Mouse (Mus musculus) neural tube, embryonic 13.5 days (tissue): ENCODE measurements around the gene Klhdc9. TPM values are rescaled to one million over a fixed set of nuclear protein-coding genes. Genes with fewer than 3 reads are reported as not detected.

ENCODE experiments used
- ATAC-seq: fragments of 200-750 bp; cut with Nextera tagmentation; 2 replicates; pipeline ENCODE4 v1.8.0; 2017; ENCODE audit warnings: low read depth, mild to moderate bottlenecking, moderate TSS enrichment, moderate library complexity
- H3K27ac ChIP-seq: fragments of 300-500 bp; sonication (generic); replicated peaks from 2 replicates; pipeline ENCODE4 v1.5.1; 2015; ENCODE audit warnings: moderate library complexity, mild to moderate bottlenecking, inconsistent platforms
- H3K27me3 ChIP-seq: fragments of 300-500 bp; sonication (generic); 2 replicates; pipeline ENCODE4 v1.6.1; 2015; ENCODE audit warnings: mild to moderate bottlenecking, inconsistent platforms
- H3K36me3 ChIP-seq: fragments of 300-500 bp; sonication (generic); 2 replicates; pipeline ENCODE4 v1.6.1; 2015; ENCODE audit warnings: mild to moderate bottlenecking, inconsistent platforms
- H3K4me1 ChIP-seq: fragments of 300-500 bp; sonication (generic); replicated peaks from 2 replicates; pipeline ENCODE4 v1.6.1; 2015; ENCODE audit warnings: inconsistent platforms
- H3K4me2 ChIP-seq: fragments of 300-500 bp; sonication (generic); 2 replicates; pipeline ENCODE4 v1.6.1; 2015; ENCODE audit warnings: inconsistent platforms, mild to moderate bottlenecking, moderate library complexity
- H3K4me3 ChIP-seq: fragments of 300-500 bp; sonication (generic); 2 replicates; pipeline ENCODE4 v1.5.1; 2015; ENCODE audit warnings: mild to moderate bottlenecking, inconsistent platforms
- H3K9ac ChIP-seq: fragments of 300-500 bp; sonication (generic); 2 replicates; pipeline ENCODE4 v1.6.1; 2015; ENCODE audit warnings: moderate library complexity, mild to moderate bottlenecking, inconsistent platforms
- H3K9me3 ChIP-seq: fragments of 300-500 bp; sonication (generic); 2 replicates; pipeline ENCODE4 v1.6.1; 2016; ENCODE audit warnings: inconsistent platforms
- WGBS: fragments of 180-500 bp; shearing (Covaris S2); methylation state at CpG from one replicate; pipeline ENCODE4 v1.1.7; 2015; 5-methylcytosine and 5-hydroxymethylcytosine counted together
- polyA plus RNA-seq: library from polyadenylated mRNA; unstranded; fragments of >200 nt; fragmentation: Nextera tagmentation; extraction: Ambion mirVana; gene quantifications from 2 replicates; pipeline ENCODE4 v1.2.1, GENCODE M21; 2015

The Klhdc9 gene
- 3.3 and 4.0 TPM in 2 replicates for polyA plus RNA-seq

DNA sequence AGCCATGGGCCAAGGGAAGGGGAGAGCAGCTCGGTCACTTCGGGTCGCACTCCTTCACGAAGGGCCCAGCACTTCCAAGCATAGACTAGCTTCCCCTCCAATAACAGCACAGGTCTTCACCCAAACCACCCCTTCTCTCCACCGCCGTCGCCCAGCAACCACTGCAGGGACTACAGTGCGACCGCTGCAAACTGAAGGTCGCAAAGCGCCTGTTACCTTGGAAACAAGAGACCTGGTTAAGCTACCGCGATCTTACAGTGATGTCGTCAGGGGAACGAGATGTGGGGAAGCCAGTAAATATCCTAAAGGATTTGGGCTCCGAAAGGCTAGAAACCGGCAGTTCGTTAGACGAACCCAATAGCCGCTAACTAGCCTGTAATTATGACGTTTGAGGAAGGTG, at the start of gene Klhdc9:
Gene Klhdc9 (minus strand): TSS at position 143 of the 400 bp plus-strand sequence.
- Histone ChIP-seq H3K4me2 (peak within 1 kb of the TSS; percentile 91), H3K9ac (peak within 1 kb of the TSS; percentile 70), H3K27ac (peak within 1 kb of the TSS; percentile 80), H3K4me3 (peak within 1 kb of the TSS; percentile 60), H3K4me1 (peaks cover 19% of the 10 kb centered on the region), H3K9me3 (0 out of 2 replicates have a peak, but pooled peaks cover 3% of the 10 kb centered on the region), H3K27me3 (no peaks in the 10 kb centered on the region), H3K36me3 (peaks cover 26% of the 10 kb centered on the region)
- ATAC-seq, result peak; percentile 95
- under 1% methylated on average over 21 of the region's 21 CpGs for WGBS

DNA sequence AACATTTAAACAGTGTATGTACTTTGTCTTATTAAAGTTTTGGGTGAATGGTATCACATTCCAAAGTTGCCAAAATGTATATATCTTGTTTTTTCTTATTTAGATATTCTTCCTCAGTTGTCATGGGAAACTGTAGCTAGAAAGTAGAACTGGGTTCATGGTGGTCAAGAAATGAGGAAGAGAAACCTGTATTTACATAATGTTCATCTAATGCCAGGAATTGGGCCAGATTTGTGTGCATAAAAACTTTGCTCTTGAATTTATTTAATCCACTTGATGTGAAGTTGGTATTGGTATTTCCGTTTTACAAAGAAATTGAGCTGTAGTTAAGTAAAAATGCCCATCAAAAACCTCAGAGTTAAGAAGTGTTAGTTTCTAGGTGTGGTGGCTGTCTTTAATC, 49.6 kb upstream of the Klhdc9 start:
- Histone ChIP-seq H3K9ac (no peak overlapping the region), H3K4me3 (no peak overlapping the region), H3K27me3 (peaks cover 33% of the 10 kb centered on the region), H3K9me3 (no peaks in the 10 kb centered on the region), H3K4me2 (no peak overlapping the region), H3K36me3 (peaks cover 8% of the 10 kb centered on the region), H3K4me1 (peaks cover 22% of the 10 kb centered on the region), H3K27ac (no peak overlapping the region)
- ATAC-seq, result no peak
- WGBS, result 68% methylated on average over 1 of the region's 1 CpGs

DNA sequence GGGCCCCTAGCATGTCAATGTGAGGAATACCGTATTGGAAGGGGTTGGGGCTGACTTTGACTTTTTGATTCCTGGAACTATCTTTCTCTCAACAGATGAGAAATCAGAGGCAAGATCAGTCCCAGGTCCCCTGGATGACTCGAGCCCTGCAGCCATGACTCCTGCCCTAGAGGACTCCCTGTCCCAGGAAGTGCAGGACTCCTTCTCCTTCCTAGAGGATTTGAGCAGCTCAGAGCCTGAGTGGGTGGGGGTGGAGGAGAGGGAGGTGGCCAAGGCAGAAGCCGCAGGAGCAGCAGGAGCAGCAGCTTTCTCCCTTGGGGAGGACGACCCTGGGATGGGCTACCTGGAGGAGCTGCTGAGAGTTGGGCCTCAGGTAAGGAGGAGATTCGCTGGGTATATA, 46.7 kb upstream of the Klhdc9 start:
- no peak overlapping the region for H3K9ac ChIP-seq
- H3K36me3 ChIP-seq, result no peaks in the 10 kb centered on the region
- H3K27ac ChIP-seq, result no peak overlapping the region
- no peak for ATAC-seq
- no peak overlapping the region for H3K4me3 ChIP-seq
- 76% methylated on average over 5 of the region's 5 CpGs for WGBS
- H3K9me3 ChIP-seq, result no peaks in the 10 kb centered on the region
- no peaks in the 10 kb centered on the region for H3K4me1 ChIP-seq
- H3K27me3 ChIP-seq, result peaks cover 33% of the 10 kb centered on the region
- no peak overlapping the region for H3K4me2 ChIP-seq

DNA sequence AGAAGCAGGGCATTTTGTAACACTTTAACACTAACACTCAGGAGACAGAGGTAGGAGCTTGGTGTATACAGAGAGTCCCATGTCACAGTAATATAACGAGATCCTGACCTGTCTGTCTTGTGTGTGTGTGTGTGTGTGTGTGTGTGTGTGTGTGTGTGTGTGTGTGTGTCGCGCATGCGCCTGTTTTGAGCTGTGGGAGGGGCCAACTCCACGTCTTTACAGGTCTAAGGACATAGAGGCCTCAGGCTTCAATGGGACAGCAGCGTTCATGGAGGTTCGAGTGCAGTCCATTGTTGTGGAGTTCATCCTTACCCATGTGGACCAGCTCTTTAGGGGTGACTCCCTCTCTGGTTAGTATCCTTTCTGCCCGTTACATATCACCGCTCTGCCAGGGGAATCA, 42.4 kb upstream of the Klhdc9 start:
- Histone ChIP-seq H3K4me3 (no peak overlapping the region), H3K27me3 (peaks cover 17% of the 10 kb centered on the region), H3K36me3 (no peaks in the 10 kb centered on the region), H3K9ac (no peak overlapping the region), H3K4me2 (no peak overlapping the region), H3K9me3 (no peaks in the 10 kb centered on the region), H3K27ac (no peak overlapping the region), H3K4me1 (no peaks in the 10 kb centered on the region)
- 84% methylated on average over 9 of the region's 9 CpGs for WGBS
- no peak for ATAC-seq

DNA sequence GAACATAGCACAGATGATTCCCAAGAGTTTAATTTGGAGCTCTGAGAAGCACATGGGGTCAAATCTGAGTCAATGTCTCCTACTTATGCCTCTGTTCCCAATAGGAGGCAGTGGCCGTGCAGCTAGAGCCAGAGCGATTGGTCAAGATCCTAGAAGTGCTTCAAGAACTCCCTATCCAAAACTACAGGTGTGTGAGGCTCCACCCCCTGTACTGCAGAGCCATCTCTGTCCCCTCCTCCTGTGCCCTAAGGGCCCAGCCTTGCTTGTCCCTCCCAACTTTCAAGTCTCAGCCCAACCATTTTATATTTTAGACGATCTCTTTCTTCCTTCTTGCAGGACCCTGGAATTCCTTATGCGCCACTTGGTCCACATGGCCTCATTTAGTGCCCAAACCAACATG, 41.2 kb upstream of the Klhdc9 start:
- Histone ChIP-seq H3K4me3 (no peak overlapping the region), H3K4me1 (no peaks in the 10 kb centered on the region), H3K36me3 (no peaks in the 10 kb centered on the region), H3K4me2 (no peak overlapping the region), H3K27me3 (peaks cover 5% of the 10 kb centered on the region; the same call in 1 of the 2 replicates), H3K27ac (no peak overlapping the region), H3K9ac (no peak overlapping the region), H3K9me3 (no peaks in the 10 kb centered on the region)
- 82% methylated on average over 4 of the region's 4 CpGs for WGBS
- ATAC-seq, result no peak

DNA sequence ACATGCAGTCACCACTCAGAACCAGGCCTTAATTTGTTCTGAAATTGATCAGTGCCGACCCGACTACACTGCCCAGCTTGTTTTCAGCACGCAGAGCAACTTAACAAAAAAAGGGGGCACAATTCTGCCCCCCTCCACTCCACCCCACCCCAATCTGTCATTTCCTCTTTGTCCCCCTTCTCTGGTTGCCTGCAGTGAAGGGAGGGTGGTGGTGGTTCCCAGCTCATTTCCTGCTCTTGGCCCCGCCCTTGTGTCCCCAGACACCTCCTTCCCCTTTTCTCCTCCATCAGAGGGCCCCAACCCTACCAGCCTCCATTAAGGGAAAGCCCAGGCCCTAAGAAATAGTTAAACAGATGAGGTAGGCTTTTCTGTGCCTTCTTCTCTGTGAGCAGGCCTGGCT, 29.5 kb upstream of the Klhdc9 start:
- Histone ChIP-seq H3K9me3 (no peaks in the 10 kb centered on the region), H3K4me2 (no peak overlapping the region), H3K4me3 (no peak overlapping the region), H3K4me1 (no peaks in the 10 kb centered on the region), H3K27ac (no peak overlapping the region), H3K9ac (no peak overlapping the region), H3K27me3 (no peaks in the 10 kb centered on the region), H3K36me3 (no peaks in the 10 kb centered on the region)
- 82% methylated on average over 4 of the region's 4 CpGs for WGBS
- no peak for ATAC-seq

DNA sequence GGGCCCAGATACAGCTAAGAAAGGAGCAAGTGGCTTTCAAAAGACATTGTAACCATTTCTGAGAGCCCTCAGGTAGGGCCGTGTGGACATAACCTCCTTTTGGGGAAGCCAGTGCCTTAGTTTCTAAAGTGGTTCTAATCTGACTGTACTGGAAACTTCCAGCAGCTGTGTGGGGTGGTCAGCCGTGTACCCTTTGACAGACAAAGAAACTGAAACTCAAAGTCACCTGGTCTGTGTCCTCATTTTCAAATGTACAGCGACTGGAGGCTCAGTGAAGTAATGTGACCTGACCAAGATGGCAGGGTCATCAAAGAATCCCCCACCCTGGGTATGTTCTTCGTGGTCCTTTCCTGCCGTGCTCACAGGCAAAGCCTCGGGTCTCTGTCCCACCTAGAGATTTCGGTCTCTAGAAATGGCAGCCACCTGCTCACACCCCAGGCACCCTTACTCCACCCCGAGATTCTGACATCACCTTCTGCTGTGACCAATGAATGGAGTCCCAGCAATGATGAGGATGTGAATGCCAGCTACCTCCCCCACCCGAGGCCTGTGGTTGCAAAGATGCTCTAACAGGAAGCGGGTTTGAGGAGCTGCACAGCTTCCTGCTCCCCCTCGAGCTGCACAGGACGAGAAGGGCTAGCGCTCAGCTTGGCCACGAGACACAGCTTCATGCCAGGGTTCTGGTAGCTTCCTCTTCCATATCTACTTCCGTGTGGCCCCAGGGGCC, 27.9 kb upstream of the Klhdc9 start, which contains the start of gene Arhgap30:
Gene Arhgap30 (plus strand): TSS at position 579 of the 727 bp plus-strand sequence.
- H3K36me3 ChIP-seq, result no peaks in the 10 kb centered on the region
- no peak within 1 kb of the TSS for H3K4me3 ChIP-seq
- H3K4me1 ChIP-seq, result no peaks in the 10 kb centered on the region
- H3K9me3 ChIP-seq, result no peaks in the 10 kb centered on the region
- H3K27me3 ChIP-seq, result 0 out of 2 replicates have a peak, but pooled peaks cover under 1% of the 10 kb centered on the region
- 87% methylated on average over 15 of the region's 15 CpGs for WGBS
- H3K9ac ChIP-seq, result no peak within 1 kb of the TSS
- no peak for ATAC-seq
- no peak within 1 kb of the TSS for H3K27ac ChIP-seq
- H3K4me2 ChIP-seq, result no peak within 1 kb of the TSS

DNA sequence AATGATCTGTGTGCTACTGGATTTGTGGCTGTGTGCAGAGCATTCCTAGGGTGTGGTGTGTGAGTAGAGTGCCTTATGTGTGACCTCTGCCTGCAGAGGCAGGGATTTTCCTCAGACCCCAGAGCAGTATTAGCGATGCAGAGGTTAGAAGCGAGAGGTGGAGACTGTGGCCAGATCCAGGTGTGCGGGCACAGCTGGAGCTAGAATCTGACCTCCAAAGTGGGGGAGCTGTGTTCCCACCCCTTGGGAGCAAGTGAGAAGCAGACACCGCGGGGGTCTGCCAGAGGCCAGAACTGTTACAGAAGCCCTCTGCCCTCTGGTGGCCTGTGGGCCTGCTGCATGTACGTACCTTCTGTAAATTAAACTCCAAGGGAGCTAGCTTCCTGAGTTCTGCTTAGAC, 26.5 kb upstream of the Klhdc9 start:
- ATAC-seq, result no peak
- Histone ChIP-seq H3K36me3 (no peaks in the 10 kb centered on the region), H3K27me3 (0 out of 2 replicates have a peak, but pooled peaks cover 9% of the 10 kb centered on the region), H3K4me1 (no peaks in the 10 kb centered on the region), H3K27ac (no peak overlapping the region), H3K9ac (no peak overlapping the region), H3K9me3 (no peaks in the 10 kb centered on the region), H3K4me3 (no peak overlapping the region), H3K4me2 (no peak overlapping the region)
- WGBS, result 33% methylated on average over 6 of the region's 6 CpGs

DNA sequence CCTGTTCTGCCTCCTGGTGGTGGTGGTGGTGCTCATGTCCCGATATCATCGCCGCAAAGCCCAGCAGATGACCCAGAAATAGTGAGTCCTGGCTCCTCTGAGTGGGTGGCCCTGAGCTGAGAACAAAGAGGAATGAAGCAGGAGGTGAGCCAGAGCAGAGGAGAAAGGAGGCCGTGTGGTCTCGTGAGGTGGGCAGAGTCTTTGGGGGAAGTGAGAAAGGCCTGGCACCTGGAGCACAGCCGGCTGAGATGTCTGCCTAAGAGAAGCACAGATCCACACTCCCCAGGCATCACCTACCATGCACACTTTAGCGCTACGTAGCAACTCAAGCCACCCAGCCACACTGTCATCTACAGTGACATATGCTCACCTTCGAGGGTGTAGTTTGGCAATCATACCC, 24.6 kb upstream of the Klhdc9 start:
- no peak overlapping the region for H3K4me2 ChIP-seq
- H3K27me3 ChIP-seq, result peaks cover 25% of the 10 kb centered on the region; the same call in 1 of the 2 replicates
- H3K27ac ChIP-seq, result no peak overlapping the region
- H3K4me1 ChIP-seq, result peaks cover 5% of the 10 kb centered on the region
- H3K4me3 ChIP-seq, result no peak overlapping the region
- ATAC-seq, result no peak
- H3K9me3 ChIP-seq, result no peaks in the 10 kb centered on the region
- 75% methylated on average over 9 of the region's 9 CpGs for WGBS
- H3K36me3 ChIP-seq, result no peaks in the 10 kb centered on the region
- no peak overlapping the region for H3K9ac ChIP-seq

DNA sequence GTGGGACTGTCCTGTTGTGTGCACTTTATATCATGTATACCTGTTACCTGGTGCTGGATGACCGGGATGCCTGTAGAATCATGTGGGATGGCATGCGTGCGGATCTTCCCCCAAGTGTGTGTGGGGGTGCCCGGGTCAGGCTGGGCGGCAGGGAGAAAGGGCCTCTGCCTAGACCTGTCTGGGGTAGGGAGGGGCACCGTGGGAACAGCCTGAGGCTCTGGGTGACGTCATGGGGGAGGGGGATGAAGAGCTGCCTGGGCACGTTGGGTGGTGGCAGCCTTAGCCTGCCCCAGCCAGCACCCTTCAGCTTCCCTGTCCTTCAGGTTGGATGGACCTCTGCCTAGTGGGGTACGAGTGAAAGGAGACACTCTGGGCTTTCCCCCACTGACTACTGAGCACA, 23.8 kb upstream of the Klhdc9 start:
- H3K27ac ChIP-seq, result no peak overlapping the region
- WGBS, result 74% methylated on average over 9 of the region's 9 CpGs
- peaks cover 28% of the 10 kb centered on the region for H3K27me3 ChIP-seq
- H3K4me1 ChIP-seq, result peaks cover 9% of the 10 kb centered on the region
- no peak overlapping the region for H3K4me2 ChIP-seq
- H3K36me3 ChIP-seq, result no peaks in the 10 kb centered on the region
- H3K4me3 ChIP-seq, result no peak overlapping the region
- no peaks in the 10 kb centered on the region for H3K9me3 ChIP-seq
- no peak overlapping the region for H3K9ac ChIP-seq
- no peak for ATAC-seq

DNA sequence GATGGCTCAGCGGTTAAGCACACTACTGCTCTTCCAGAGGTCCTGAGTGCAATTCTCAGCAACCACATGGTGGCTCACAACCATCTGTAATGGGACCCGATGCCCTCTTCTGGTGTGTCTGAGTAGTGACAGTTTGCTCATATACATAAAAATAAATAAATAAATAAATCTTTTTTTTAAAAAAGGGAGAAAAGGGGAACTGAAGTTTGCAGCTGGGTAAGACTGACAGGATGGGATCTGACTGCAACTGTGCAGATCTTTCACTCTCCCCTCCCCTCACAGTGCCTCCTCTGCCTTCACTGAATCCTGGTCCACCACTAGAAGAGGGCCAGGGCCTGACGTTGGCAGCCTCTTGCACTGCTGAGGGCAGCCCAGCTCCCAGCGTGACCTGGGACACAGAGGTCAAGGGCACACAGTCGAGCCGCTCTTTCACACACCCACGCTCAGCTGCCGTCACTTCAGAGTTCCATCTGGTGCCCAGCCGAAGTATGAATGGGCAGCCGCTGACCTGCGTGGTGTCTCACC, 21.6 kb upstream of the Klhdc9 start:
- Histone ChIP-seq H3K4me3 (no peak overlapping the region), H3K4me2 (no peak overlapping the region), H3K9me3 (no peaks in the 10 kb centered on the region), H3K27me3 (peaks cover 30% of the 10 kb centered on the region), H3K4me1 (peaks cover 9% of the 10 kb centered on the region), H3K9ac (no peak overlapping the region), H3K36me3 (no peaks in the 10 kb centered on the region), H3K27ac (no peak overlapping the region)
- ATAC-seq, result no peak
- 78% methylated on average over 11 of the region's 11 CpGs for WGBS

DNA sequence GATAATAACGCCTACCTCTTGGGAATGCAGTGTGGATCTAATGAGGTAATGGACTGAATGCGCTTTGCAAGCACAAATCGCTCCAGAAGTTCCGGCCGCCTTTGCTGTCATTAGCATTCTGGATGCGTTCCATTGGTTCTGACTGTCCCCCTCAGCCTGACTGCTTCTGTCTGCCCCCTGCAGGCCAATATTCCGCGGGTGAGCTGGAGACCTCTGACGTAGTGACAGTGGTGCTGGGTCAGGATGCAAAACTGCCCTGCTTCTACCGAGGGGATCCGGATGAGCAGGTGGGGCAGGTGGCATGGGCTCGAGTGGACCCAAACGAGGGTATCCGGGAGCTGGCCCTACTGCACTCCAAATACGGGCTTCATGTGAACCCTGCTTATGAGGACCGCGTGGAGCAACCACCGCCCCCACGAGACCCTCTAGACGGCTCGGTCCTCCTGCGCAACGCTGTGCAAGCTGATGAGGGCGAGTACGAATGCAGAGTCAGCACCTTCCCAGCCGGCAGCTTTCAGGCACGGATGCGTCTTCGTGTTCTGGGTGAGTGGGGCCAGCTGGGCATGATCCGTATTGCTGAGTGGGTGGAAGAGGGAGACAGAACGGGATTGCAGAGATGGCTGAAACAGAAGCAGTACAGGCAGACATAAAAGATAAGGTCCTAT, 19.5 kb upstream of the Klhdc9 start:
- H3K27me3 ChIP-seq, result peaks cover 30% of the 10 kb centered on the region
- ATAC-seq, result peak; percentile 82
- H3K4me1 ChIP-seq, result peaks cover 9% of the 10 kb centered on the region
- H3K36me3 ChIP-seq, result no peaks in the 10 kb centered on the region
- H3K27ac ChIP-seq, result peak overlapping the region; percentile 59
- no peaks in the 10 kb centered on the region for H3K9me3 ChIP-seq
- WGBS, result 2% methylated on average over 31 of the region's 31 CpGs
- H3K4me2 ChIP-seq, result peak overlapping the region; percentile 52
- peak overlapping the region; percentile 30 for H3K4me3 ChIP-seq
- H3K9ac ChIP-seq, result peak overlapping the region; percentile 54
